Mouse (Mus musculus): ENCODE results near the gene Rab3a. TPM values are rescaled to one million over a fixed set of nuclear protein-coding genes. Genes with fewer than 3 reads are reported as not detected.
A peak's percentile ranks its signal among the peaks of the same experiment; 100 is the strongest.

The Rab3a gene
- total RNA-seq, 1 experiment, result 4.3 TPM

DNA sequence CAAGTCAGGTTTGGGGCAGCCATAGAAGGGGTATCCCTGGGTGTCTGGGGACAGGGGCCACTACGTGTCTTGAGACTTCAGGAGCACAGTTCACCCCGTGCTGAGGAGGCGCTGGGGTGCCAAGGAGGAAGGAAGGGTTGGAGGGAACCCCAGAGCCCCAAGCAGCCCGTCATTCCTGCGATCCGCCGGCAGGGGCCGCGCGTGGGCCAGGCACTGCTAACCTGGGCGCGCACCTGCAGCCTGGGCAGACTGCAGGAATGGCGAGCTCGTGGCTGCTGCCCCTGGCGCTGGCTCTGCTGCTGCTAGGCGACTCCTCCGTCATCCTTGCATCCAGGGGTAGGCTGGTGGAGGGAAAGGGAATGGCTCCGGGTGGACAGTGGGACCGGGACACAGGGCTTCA, 36.2 kb upstream of the Rab3a start, which contains the start of gene Gm3336:
Gene Gm3336 (plus strand): TSS at position 247 of the 400 bp plus-strand sequence.
- peak within 1 kb of the TSS in 1 of 2 experiments; percentile 35; a peak in 1 of 4 replicates for H3K4me3 ChIP-seq (ENCODE audit: insufficient read depth in 1 of 2, low read depth in 1 of 2, low read length in 2 of 2, poor library complexity in 1 of 2, severe bottlenecking in 1 of 2)
- no peak for TF ChIP-seq HCFC1 (IDR thresholded peaks at IDR 0.05; ENCODE audit: borderline replicate concordance, insufficient read depth, low read length)
- TF ChIP-seq MAFK (IDR thresholded peaks at IDR 0.05; ENCODE audit: insufficient read depth, low read depth, low read length), result no peak
- no peak for TF ChIP-seq ZC3H11A (IDR thresholded peaks at IDR 0.05; ENCODE audit: borderline replicate concordance, low read depth, low read length)
- TF ChIP-seq ZNF384 (IDR thresholded peaks at IDR 0.05; ENCODE audit: low read depth, low read length), result no peak
- no peak for TF ChIP-seq CHD2 (IDR thresholded peaks at IDR 0.05; ENCODE audit: low read depth, low read length)
- H3K36me3 ChIP-seq (ENCODE audit: control insufficient read depth, insufficient read depth, low read length, poor library complexity, severe bottlenecking), result no peaks in the 10 kb centered on the region
- 0 out of 2 replicates have a peak within 1 kb of the TSS, but pooled peaks have one; percentile 58 for H3K9ac ChIP-seq (ENCODE audit: insufficient read depth, low read depth, low read length, poor library complexity, severe bottlenecking)
- H3K9me3 ChIP-seq (ENCODE audit: control insufficient read depth, insufficient read depth, low read depth, low read length), result no peaks in the 10 kb centered on the region
- H3K27ac ChIP-seq (ENCODE audit: insufficient read depth, low read depth, low read length, poor library complexity, severe bottlenecking), result no peak within 1 kb of the TSS
- in situ Hi-C loops (cut with MboI; ENCODE audit: low sequenced_read_pairs in 2 of 2, unreplicated experiment in 2 of 2), result loop anchor here (5.0 kb wide), 2 partner anchors 34 to 39 kb away; partner anchors contain the start of gene Rab3a (in 1 of the 2)
- DNase-seq (ENCODE audit: low read depth, low spot score), result no peak
- peaks cover 0 to 12% of the 10 kb centered on the region in 2 experiments; a peak in 1 of 4 replicates for H3K4me1 ChIP-seq (ENCODE audit: control insufficient read depth in 2 of 2, insufficient read depth in 2 of 2, low read length in 2 of 2, poor library complexity in 1 of 2)

DNA sequence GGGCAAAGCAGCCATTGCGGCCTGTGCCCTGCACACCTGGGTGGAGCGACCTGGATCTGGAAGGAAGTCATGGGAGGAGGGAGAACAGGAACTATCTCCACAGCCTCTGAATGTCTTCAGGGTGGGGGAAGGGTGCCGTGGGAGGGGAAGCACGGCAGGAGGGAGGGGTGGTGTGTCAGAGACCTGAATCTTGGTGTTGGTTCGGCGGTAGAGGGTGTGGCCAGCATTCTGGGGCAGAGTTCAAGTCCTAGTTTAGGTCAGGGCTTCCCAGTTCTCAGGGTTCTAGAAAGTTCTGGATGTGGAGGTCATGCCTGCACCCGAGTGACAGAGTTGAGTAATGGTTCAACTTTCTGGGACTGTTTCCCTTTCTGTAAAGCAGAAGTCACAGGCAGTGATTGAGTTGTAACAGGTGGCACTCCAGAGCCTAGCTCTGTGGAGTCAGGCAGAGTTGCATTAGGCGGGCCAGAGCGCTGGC, 34.6 kb upstream of the Rab3a start:
- no peak for DNase-seq (ENCODE audit: low read depth, low spot score)
- Histone ChIP-seq H3K9ac (ENCODE audit: insufficient read depth, low read depth, low read length, poor library complexity, severe bottlenecking) (no peak overlapping the region), H3K4me1 (ENCODE audit: control insufficient read depth in 2 of 2, insufficient read depth in 2 of 2, low read length in 2 of 2, poor library complexity in 1 of 2) (peaks cover 0 to 14% of the 10 kb centered on the region in 2 experiments; a peak in 1 of 4 replicates), H3K36me3 (ENCODE audit: control insufficient read depth, insufficient read depth, low read length, poor library complexity, severe bottlenecking) (no peaks in the 10 kb centered on the region), H3K9me3 (ENCODE audit: control insufficient read depth, insufficient read depth, low read depth, low read length) (no peaks in the 10 kb centered on the region), H3K27ac (ENCODE audit: insufficient read depth, low read depth, low read length, poor library complexity, severe bottlenecking) (no peak overlapping the region), H3K4me3 (ENCODE audit: insufficient read depth in 1 of 2, low read depth in 1 of 2, low read length in 2 of 2, poor library complexity in 1 of 2, severe bottlenecking in 1 of 2) (no peak overlapping the region)
- in situ Hi-C loops (cut with MboI; ENCODE audit: low sequenced_read_pairs in 2 of 2, unreplicated experiment in 2 of 2), result loop anchor here (5.0 kb wide), 2 partner anchors 32 to 37 kb away; partner anchors contain the start of gene Rab3a (in 1 of the 2)
- no peak for TF ChIP-seq ZC3H11A (IDR thresholded peaks at IDR 0.05; ENCODE audit: borderline replicate concordance, low read depth, low read length)
- no peak for TF ChIP-seq MAFK (IDR thresholded peaks at IDR 0.05; ENCODE audit: insufficient read depth, low read depth, low read length)

DNA sequence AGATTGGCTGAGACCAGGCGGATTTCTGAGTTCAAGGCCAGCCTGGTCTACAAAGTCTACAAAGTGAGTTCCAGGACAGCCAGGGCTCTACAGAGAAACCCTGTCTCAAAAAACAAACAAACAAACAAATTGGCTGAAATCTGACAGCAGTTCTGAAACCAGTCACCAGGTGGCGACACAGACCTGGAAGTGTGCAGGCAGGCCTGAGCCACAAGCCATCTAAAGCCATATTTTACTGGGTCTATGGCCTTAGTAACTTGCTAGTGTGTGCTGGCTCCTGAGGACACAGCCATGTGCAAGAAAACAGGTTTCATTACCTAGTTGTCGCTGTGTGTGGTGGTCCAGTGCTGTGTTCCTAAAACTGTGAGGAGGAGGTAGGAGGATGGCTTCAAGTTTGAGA, 33.7 kb upstream of the Rab3a start:
- Histone ChIP-seq H3K27ac (ENCODE audit: insufficient read depth, low read depth, low read length, poor library complexity, severe bottlenecking) (no peak overlapping the region), H3K4me3 (ENCODE audit: insufficient read depth in 1 of 2, low read depth in 1 of 2, low read length in 2 of 2, poor library complexity in 1 of 2, severe bottlenecking in 1 of 2) (no peak overlapping the region), H3K9me3 (ENCODE audit: control insufficient read depth, insufficient read depth, low read depth, low read length) (no peaks in the 10 kb centered on the region), H3K9ac (ENCODE audit: insufficient read depth, low read depth, low read length, poor library complexity, severe bottlenecking) (no peak overlapping the region), H3K36me3 (ENCODE audit: control insufficient read depth, insufficient read depth, low read length, poor library complexity, severe bottlenecking) (no peaks in the 10 kb centered on the region), H3K4me1 (ENCODE audit: control insufficient read depth in 2 of 2, insufficient read depth in 2 of 2, low read length in 2 of 2, poor library complexity in 1 of 2) (peaks cover 0 to 14% of the 10 kb centered on the region in 2 experiments; a peak in 1 of 4 replicates)
- peak; percentile 73 for DNase-seq (ENCODE audit: low read depth, low spot score)
- in situ Hi-C loops (cut with MboI; ENCODE audit: low sequenced_read_pairs in 2 of 2, unreplicated experiment in 2 of 2), result no loop called here
- TF ChIP-seq ZNF384 (IDR thresholded peaks at IDR 0.05; ENCODE audit: low read depth, low read length), result peak; percentile 99
- TF ChIP-seq MAFK (IDR thresholded peaks at IDR 0.05; ENCODE audit: insufficient read depth, low read depth, low read length), result peak; percentile 30; the same call in 1 of the 2 replicates
- TF ChIP-seq ZC3H11A (IDR thresholded peaks at IDR 0.05; ENCODE audit: borderline replicate concordance, low read depth, low read length), result peak; percentile 93
- TF ChIP-seq CHD2 (IDR thresholded peaks at IDR 0.05; ENCODE audit: low read depth, low read length), result no peak
- TF ChIP-seq HCFC1 (IDR thresholded peaks at IDR 0.05; ENCODE audit: borderline replicate concordance, insufficient read depth, low read length), result no peak

DNA sequence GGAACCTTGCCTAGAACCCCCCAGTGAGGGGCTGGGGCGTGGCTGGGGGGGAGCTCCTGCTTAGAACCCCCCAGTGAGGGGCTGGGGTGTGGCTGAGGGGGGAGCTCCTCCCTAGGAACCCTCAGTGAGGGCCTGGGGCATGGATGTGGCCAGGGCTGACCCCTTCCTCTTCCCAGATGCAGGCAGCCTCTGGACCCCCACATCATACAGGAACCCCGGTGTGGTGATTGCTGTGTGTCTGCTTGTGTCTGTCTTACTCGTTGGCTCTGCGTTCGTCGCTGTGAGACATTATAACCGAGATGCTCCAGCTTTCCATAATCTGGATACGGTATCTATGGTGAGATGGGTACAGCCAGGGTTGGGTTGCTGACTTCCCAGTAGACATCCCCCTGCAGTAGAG, 32.9 kb upstream of the Rab3a start:
- Histone ChIP-seq H3K27ac (ENCODE audit: insufficient read depth, low read depth, low read length, poor library complexity, severe bottlenecking) (no peak overlapping the region), H3K4me3 (ENCODE audit: insufficient read depth in 1 of 2, low read depth in 1 of 2, low read length in 2 of 2, poor library complexity in 1 of 2, severe bottlenecking in 1 of 2) (no peak overlapping the region), H3K9me3 (ENCODE audit: control insufficient read depth, insufficient read depth, low read depth, low read length) (no peaks in the 10 kb centered on the region), H3K9ac (ENCODE audit: insufficient read depth, low read depth, low read length, poor library complexity, severe bottlenecking) (no peak overlapping the region), H3K4me1 (ENCODE audit: control insufficient read depth in 2 of 2, insufficient read depth in 2 of 2, low read length in 2 of 2, poor library complexity in 1 of 2) (peaks cover 0 to 13% of the 10 kb centered on the region in 2 experiments; a peak in 1 of 4 replicates), H3K36me3 (ENCODE audit: control insufficient read depth, insufficient read depth, low read length, poor library complexity, severe bottlenecking) (no peaks in the 10 kb centered on the region)
- DNase-seq (ENCODE audit: low read depth, low spot score), result no peak
- in situ Hi-C loops (cut with MboI; ENCODE audit: low sequenced_read_pairs in 2 of 2, unreplicated experiment in 2 of 2), result no loop called here
- TF ChIP-seq HCFC1 (IDR thresholded peaks at IDR 0.05; ENCODE audit: borderline replicate concordance, insufficient read depth, low read length), result no peak
- TF ChIP-seq MAFK (IDR thresholded peaks at IDR 0.05; ENCODE audit: insufficient read depth, low read depth, low read length), result no peak
- TF ChIP-seq ZC3H11A (IDR thresholded peaks at IDR 0.05; ENCODE audit: borderline replicate concordance, low read depth, low read length), result no peak
- TF ChIP-seq CHD2 (IDR thresholded peaks at IDR 0.05; ENCODE audit: low read depth, low read length), result no peak
- TF ChIP-seq ZNF384 (IDR thresholded peaks at IDR 0.05; ENCODE audit: low read depth, low read length), result no peak
